Mouse (Mus musculus): ENCODE results near the gene Il27ra.
A peak's percentile ranks its signal among the peaks of the same experiment; 100 is the strongest.

GRCm38 (mm10) chr8:84066291-84066930 lies 24.0 kb upstream of the Il27ra start, which contains the start of gene Rfx1:
- TF ChIP-seq EP300 (IDR thresholded peaks at IDR 0.05; ENCODE audit: low read depth) (peak; percentile 71; the same call in 1 of the 2 replicates), CTCF (IDR thresholded peaks at IDR 0.05; ENCODE audit: low read depth) (no peak)
